Mouse (Mus musculus) kidney, adult 2 months (tissue): ENCODE measurements at regions not wholly inside any gene's neighbourhood (a gene's known extent, or its start where the extent isn't known, plus 50 kb on each side); places are given as distances from the start of the nearest gene placed in this dataset.

Experiments used
- DNase-seq: peaks from one replicate; pipeline ENCODE4 v3.0.0; 2021
- H3K27ac ChIP-seq: fragments of 200-500 bp; 2 replicates; pipeline ENCODE4 v1.5.1; 2012; ENCODE audit warnings: low read depth, low read length, control low read depth, inconsistent platforms; ENCODE audit not compliant: insufficient read depth
- H3K27me3 ChIP-seq: fragments of 200-500 bp; replicated peaks from 2 replicates; pipeline ENCODE4 v1.6.1; 2012; ENCODE audit warnings: mild to moderate bottlenecking, moderate library complexity, low read length, inconsistent platforms; ENCODE audit not compliant: control insufficient read depth, insufficient read depth
- H3K36me3 ChIP-seq: fragments of 200-500 bp; 2 replicates; pipeline ENCODE4 v1.6.1; 2012; ENCODE audit warnings: mild to moderate bottlenecking, moderate library complexity, low read length, inconsistent platforms; ENCODE audit not compliant: control insufficient read depth, insufficient read depth
- H3K4me1 ChIP-seq: fragments of 200-500 bp; 2 replicates; pipeline ENCODE4 v1.6.1; 2011; ENCODE audit warnings: low read length; ENCODE audit not compliant: control insufficient read depth, insufficient read depth
- H3K4me3 ChIP-seq: fragments of 200-500 bp; 2 replicates; pipeline ENCODE4 v1.5.1; 2011; ENCODE audit warnings: mild to moderate bottlenecking, low read depth, low read length, control low read depth; ENCODE audit not compliant: insufficient read depth
- CTCF ChIP-seq: fragments of 200-500 bp; conservative IDR thresholded peaks from 2 replicates; pipeline ENCODE4 v1.5.1; 2011; ENCODE audit warnings: low read depth, mild to moderate bottlenecking, control low read depth, low read length, moderate library complexity, mixed read lengths; ENCODE audit not compliant: insufficient read depth, insufficient read length
- POLR2A ChIP-seq: fragments of 200-500 bp; IDR thresholded peaks from one replicate; pipeline ENCODE4 v1.6.1; 2011; ENCODE audit warnings: low read depth, low read length, control low read depth
- WGBS: fragments of 180-500 bp; shearing (Covaris S2); methylation state at CpG from one replicate; pipeline ENCODE4 v1.1.7; 2018; 5-methylcytosine and 5-hydroxymethylcytosine counted together

GRCm38 (mm10) chrX:158931864-158932263 lies 278.2 kb upstream of the Rps6ka3 start:
- Histone ChIP-seq H3K27ac (no peak overlapping the region), H3K4me1 (no peaks in the 10 kb centered on the region), H3K27me3 (no peaks in the 10 kb centered on the region), H3K36me3 (no peaks in the 10 kb centered on the region), H3K4me3 (no peak overlapping the region)
- TF ChIP-seq POLR2A (no peak), CTCF (no peak)
- 70% methylated on average over 1 of the region's 1 CpGs for WGBS
- no peak for DNase-seq

GRCm38 (mm10) chrX:158947191-158947590 lies 262.9 kb upstream of the Rps6ka3 start:
- Histone ChIP-seq H3K27me3 (no peaks in the 10 kb centered on the region), H3K4me1 (no peaks in the 10 kb centered on the region), H3K27ac (no peak overlapping the region), H3K4me3 (no peak overlapping the region), H3K36me3 (no peaks in the 10 kb centered on the region)
- no peak for DNase-seq
- WGBS, result 67% methylated on average over 4 of the region's 4 CpGs
- TF ChIP-seq CTCF (no peak), POLR2A (no peak)

- H3K36me3 ChIP-seq, result no peaks in the 10 kb centered on the region
- H3K27ac ChIP-seq, result no peak overlapping the region
- H3K27me3 ChIP-seq, result no peaks in the 10 kb centered on the region
- DNase-seq, result peak; percentile 15
- no peaks in the 10 kb centered on the region for H3K4me1 ChIP-seq
- 50% methylated on average over 5 of the region's 5 CpGs for WGBS
- H3K4me3 ChIP-seq, result no peak overlapping the region
- TF ChIP-seq CTCF (peak; percentile 34; the same call in 1 of the 2 replicates), POLR2A (no peak)
These were observed 238.4 kb upstream of the Rps6ka3 start for GRCm38 (mm10) chrX:158971726-158972125.

GRCm38 (mm10) chrX:158976648-158977047 lies 233.5 kb upstream of the Rps6ka3 start:
- Histone ChIP-seq H3K27me3 (no peaks in the 10 kb centered on the region), H3K4me3 (no peak overlapping the region), H3K4me1 (no peaks in the 10 kb centered on the region), H3K27ac (no peak overlapping the region), H3K36me3 (no peaks in the 10 kb centered on the region)
- TF ChIP-seq POLR2A (no peak), CTCF (no peak)
- 39% methylated on average over 5 of the region's 5 CpGs for WGBS
- DNase-seq, result no peak

GRCm38 (mm10) chrX:158984721-158985120 lies 225.4 kb upstream of the Rps6ka3 start:
- 96% methylated on average over 2 of the region's 2 CpGs for WGBS
- no peak overlapping the region for H3K4me3 ChIP-seq
- no peak overlapping the region for H3K27ac ChIP-seq
- H3K36me3 ChIP-seq, result no peaks in the 10 kb centered on the region
- TF ChIP-seq POLR2A, result no peak
- TF ChIP-seq CTCF, result no peak
- DNase-seq, result no peak
- no peaks in the 10 kb centered on the region for H3K27me3 ChIP-seq
- no peaks in the 10 kb centered on the region for H3K4me1 ChIP-seq

- Histone ChIP-seq H3K27ac (no peak overlapping the region), H3K4me1 (no peaks in the 10 kb centered on the region), H3K36me3 (no peaks in the 10 kb centered on the region), H3K4me3 (no peak overlapping the region), H3K27me3 (no peaks in the 10 kb centered on the region)
- DNase-seq, result no peak
- WGBS, result 22% methylated on average over 3 of the region's 3 CpGs
- TF ChIP-seq POLR2A (no peak), CTCF (no peak)
These were observed 222.4 kb upstream of the Rps6ka3 start for GRCm38 (mm10) chrX:158987676-158988075.

- TF ChIP-seq POLR2A (no peak), CTCF (no peak)
- H3K27me3 ChIP-seq, result no peaks in the 10 kb centered on the region
- no peak overlapping the region for H3K27ac ChIP-seq
- no peak overlapping the region for H3K4me3 ChIP-seq
- H3K4me1 ChIP-seq, result no peaks in the 10 kb centered on the region
- DNase-seq, result no peak
- no peaks in the 10 kb centered on the region for H3K36me3 ChIP-seq
- WGBS, result 84% methylated on average over 1 of the region's 1 CpGs
These were observed 191.2 kb upstream of the Rps6ka3 start for GRCm38 (mm10) chrX:159018955-159019354.

GRCm38 (mm10) chrX:159026311-159026710 lies 183.8 kb upstream of the Rps6ka3 start:
- no peak overlapping the region for H3K27ac ChIP-seq
- H3K36me3 ChIP-seq, result no peaks in the 10 kb centered on the region
- H3K4me1 ChIP-seq, result no peaks in the 10 kb centered on the region
- H3K4me3 ChIP-seq, result no peak overlapping the region
- H3K27me3 ChIP-seq, result no peaks in the 10 kb centered on the region
- DNase-seq, result peak; percentile 58
- 80% methylated on average over 1 of the region's 1 CpGs for WGBS
- no peak for TF ChIP-seq POLR2A
- TF ChIP-seq CTCF, result no peak
